12 mouse cellular contexts compared by ENCODE assay signal in genomic region chr19:27351700-27352099, GRCm38 (mm10). TPM values are rescaled to one million over a fixed set of nuclear protein-coding genes. Genes with fewer than 3 reads are reported as not detected.
DNase-seq lines count a peak whose midpoint lies in the region; ATAC-seq and TF ChIP-seq lines count a peak whose summit lies in the region.
"Had no signal": no experiment of that assay in that cellular context is flagged by ENCODE, and none has a peak within 500 bp of the region (broad histone marks: within the 10 kb centered on the region; RNA-seq: fewer than 3 reads in every experiment).

No protein-coding gene starts in this region.

- H3K27ac ChIP-seq in left cerebral cortex, adult 2 months = no peak overlapping the region
- H3K27ac ChIP-seq: liver, embryonic 13.5 days had no signal

- intact Hi-C loops in heart, postnatal 14 days (cut with DNase I) = no loop called here
- intact Hi-C loops in left cerebral cortex, adult 2 months (cut with DNase I) = no loop called here

- peak; percentile 79 for DNase-seq in heart, adult 11 months
- no peak for DNase-seq in heart, postnatal 14 days
- peak; percentile 58 to 61 for DNase-seq in right cerebral cortex, adult 2 months (ENCODE audit: low spot score in 2 of 2)
- no peak for DNase-seq in right cerebral cortex, postnatal 14 days
- peak; percentile 20 to 40 for DNase-seq in left cerebral cortex, adult 2 months (ENCODE audit: extremely low spot score in 1 of 2, low spot score in 2 of 2)
- DNase-seq in thymus, postnatal 14 days = no peak
- DNase-seq in thymus, postnatal 36 days = no peak
- DNase-seq: gastrocnemius, postnatal 25 days; kidney, postnatal 14 days; liver, embryonic 13.5 days had no signal

- H3K4me3 ChIP-seq in left cerebral cortex, adult 2 months = no peak overlapping the region
- H3K4me3 ChIP-seq: liver, embryonic 13.5 days had no signal

- no peak for TF ChIP-seq CTCF in left cerebral cortex, adult 2 months (IDR thresholded peaks at IDR 0.05)

- ATAC-seq in activated CD4-positive, CD25-positive, alpha-beta regulatory T cell, adult 4 months = no peak
- ATAC-seq: midbrain, embryonic 16.5 days had no signal

RNA-seq across cellular contexts. Expression of gene Kcnv2, which starts 29.3 kb away (rescaled TPM):
- 1 to 10 TPM in 1 of 2 experiments, under 1 TPM in 1; 0.41 to 1.2 TPM for total RNA-seq in heart, postnatal 14 days (2021)
- not detected for total RNA-seq in left cerebral cortex, adult 2 months (2021)
- polyA plus RNA-seq in activated CD4-positive, CD25-positive, alpha-beta regulatory T cell, adult 4 months (2017; shearing (Covaris generic)) = under 1 TPM in 1 of 2 experiments, not detected in 1; 0.08 TPM
- polyA plus RNA-seq: liver, embryonic 13.5 days had no signal

Comparison
In these comparisons a context has a peak if more than half of its experiments do, and no peak if none do; other contexts are left out.
1. DNase-seq: peak in heart, adult 11 months (single experiment), right cerebral cortex, adult 2 months (2 of 2) and left cerebral cortex, adult 2 months (2 of 2); none in heart, postnatal 14 days (0 of 2), right cerebral cortex, postnatal 14 days (single experiment), thymus, postnatal 14 days (single experiment) and thymus, postnatal 36 days (0 of 2).